Mouse (Mus musculus) lung, postnatal 0 days (tissue): ENCODE data around the gene Gm17617. TPM values are rescaled to one million over a fixed set of nuclear protein-coding genes. Genes with fewer than 3 reads are reported as not detected.

Experiments used
- ATAC-seq: fragments of 200-750 bp; cut with Nextera tagmentation; 2 replicates; pipeline ENCODE4 v1.8.0; 2017; ENCODE audit warnings: moderate library complexity
- DNase-seq: peaks from one replicate; pipeline ENCODE4 v3.0.0-alpha.2; 2016; ENCODE audit warnings: low spot score
- H3K27ac ChIP-seq: fragments of 300-500 bp; sonication (generic); 2 replicates; pipeline ENCODE4 v1.5.1; 2014; ENCODE audit warnings: antibody characterized with exemption, mild to moderate bottlenecking, low read length, mixed read lengths
- H3K27me3 ChIP-seq: fragments of 300-500 bp; sonication (generic); replicated peaks from 2 replicates; pipeline ENCODE4 v1.6.1; 2014; ENCODE audit warnings: low read length, mixed read lengths; ENCODE audit not compliant: insufficient read depth
- H3K36me3 ChIP-seq: fragments of 300-500 bp; sonication (generic); 2 replicates; pipeline ENCODE4 v1.6.1; 2014; ENCODE audit warnings: low read length, mixed read lengths; ENCODE audit not compliant: insufficient read depth
- H3K4me1 ChIP-seq: fragments of 300-500 bp; sonication (generic); 2 replicates; pipeline ENCODE4 v1.6.1; 2014; ENCODE audit warnings: antibody characterized with exemption, low read depth, low read length, mixed read lengths; ENCODE audit not compliant: insufficient read depth
- H3K4me2 ChIP-seq: fragments of 300-500 bp; sonication (generic); replicated peaks from 2 replicates; pipeline ENCODE4 v1.6.1; 2014; ENCODE audit warnings: low read depth, mild to moderate bottlenecking, low read length, moderate library complexity, mixed read lengths
- H3K4me3 ChIP-seq: fragments of 300-500 bp; sonication (generic); 2 replicates; pipeline ENCODE4 v1.5.1; 2014; ENCODE audit warnings: low read depth, low read length
- H3K9ac ChIP-seq: fragments of 300-500 bp; sonication (generic); replicated peaks from 2 replicates; pipeline ENCODE4 v1.6.1; 2014; ENCODE audit warnings: low read depth, mild to moderate bottlenecking
- H3K9me3 ChIP-seq: fragments of 300-500 bp; sonication (generic); 2 replicates; pipeline ENCODE4 v1.6.1; 2016; ENCODE audit warnings: low read length, mixed read lengths
- CTCF ChIP-seq: IDR thresholded peaks from 2 replicates; pipeline ENCODE4 v1.5.1; 2016; ENCODE audit warnings: antibody characterized with exemption, mild to moderate bottlenecking
- EP300 ChIP-seq: IDR thresholded peaks from 2 replicates; pipeline ENCODE4 v1.6.1; 2016; ENCODE audit warnings: antibody characterized with exemption, mild to moderate bottlenecking, control low read depth
- WGBS: fragments of 180-500 bp; shearing (Covaris S2); extraction: QIAGEN DNeasy Blood & Tissue Kit; methylation state at CpG from one replicate; pipeline ENCODE4 v1.1.7; 2014; 5-methylcytosine and 5-hydroxymethylcytosine counted together
- polyA plus RNA-seq: library from polyadenylated mRNA; unstranded; fragments of >200 nt; fragmentation: Nextera tagmentation; extraction: Ambion mirVana; gene quantifications from 2 replicates; pipeline ENCODE4 v1.2.1, GENCODE M21; 2015

Gene Gm17617
- not detected in 2 replicates for polyA plus RNA-seq

- 92% methylated on average over 2 of the region's 2 CpGs for WGBS
- ATAC-seq = no peak
These were observed at the start of gene Gm17617 for GRCm38 (mm10) chr13:55133448-55133847. Gene Gm17617, minus strand, starts transcription at chr13:55133548.

DNA sequence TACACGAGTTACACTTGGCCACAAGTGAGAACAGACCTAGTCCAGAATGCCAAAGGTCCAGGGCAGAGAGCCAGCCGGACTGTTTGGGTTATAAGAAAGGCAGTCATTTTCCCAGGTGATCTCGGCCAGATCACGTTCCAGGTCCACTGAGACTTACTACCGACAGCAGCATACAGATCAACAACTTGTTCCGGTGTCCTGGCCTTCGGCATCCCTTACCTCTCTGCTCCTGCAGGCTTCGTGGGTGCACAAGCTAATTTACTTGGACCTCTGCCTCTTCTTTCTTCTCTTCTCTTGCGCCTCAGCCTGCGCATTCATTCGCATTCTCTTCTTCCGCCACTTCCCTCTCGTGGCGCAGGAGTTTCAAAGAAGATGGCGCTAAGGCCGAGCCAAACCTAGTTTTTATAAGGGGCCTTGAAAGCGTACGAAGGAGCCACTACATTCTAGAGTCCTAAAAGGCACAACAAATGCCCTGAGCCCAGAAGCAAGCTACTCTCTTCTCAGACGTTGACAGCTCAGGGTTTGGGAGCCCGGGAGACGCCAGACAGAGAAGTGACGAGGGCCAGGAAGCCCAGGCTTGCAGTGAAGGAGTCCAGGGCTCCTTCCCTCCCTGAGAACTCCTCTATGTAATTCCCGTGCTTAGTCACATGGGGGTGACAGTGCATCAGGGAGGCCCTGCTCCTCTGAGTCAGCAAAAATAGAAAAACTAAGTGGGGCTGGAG is 49.0 kb upstream of the Gm17617 start:
- 3% methylated on average over 23 of the region's 23 CpGs for WGBS
- H3K36me3 ChIP-seq = no peaks in the 10 kb centered on the region
- TF ChIP-seq CTCF = peak; percentile 80
- TF ChIP-seq EP300 = peak; percentile 54; the same call in 1 of the 2 replicates

More at GRCm38 (mm10) chr13:55133448-55133847, at the start of gene Gm17617:
- H3K27ac ChIP-seq = no peak within 1 kb of the TSS
- H3K36me3 ChIP-seq = peaks cover 19% of the 10 kb centered on the region; the same call in 1 of the 2 replicates
- no peak within 1 kb of the TSS for H3K4me3 ChIP-seq
- H3K4me2 ChIP-seq = no peak within 1 kb of the TSS
- H3K27me3 ChIP-seq = no peaks in the 10 kb centered on the region
- no peak for DNase-seq
- H3K9me3 ChIP-seq = no peaks in the 10 kb centered on the region
- H3K4me1 ChIP-seq = no peaks in the 10 kb centered on the region
- TF ChIP-seq CTCF = no peak
- TF ChIP-seq EP300 = no peak
- H3K9ac ChIP-seq = no peak within 1 kb of the TSS

DNA sequence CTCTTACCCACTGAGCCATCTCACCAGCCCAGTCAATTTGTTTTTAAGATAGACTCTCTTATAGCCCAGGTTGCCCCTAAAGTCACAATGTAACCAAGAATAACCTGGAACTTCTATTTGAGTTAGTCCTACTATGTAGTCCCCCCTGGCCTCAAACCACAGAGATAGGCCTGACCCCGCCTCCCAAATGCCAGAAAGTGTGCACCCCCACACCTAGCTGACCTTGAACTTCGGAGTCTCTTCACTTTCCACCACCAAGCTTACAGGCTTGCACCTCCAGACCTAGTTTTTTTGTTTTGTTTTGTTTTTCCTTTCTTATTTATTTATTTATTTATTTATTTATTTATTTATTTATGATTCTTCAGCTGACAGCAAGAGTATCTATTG is 48.4 kb upstream of the Gm17617 start:
- H3K27me3 ChIP-seq = no peaks in the 10 kb centered on the region
- H3K36me3 ChIP-seq = no peaks in the 10 kb centered on the region
- 0 out of 2 replicates have a peak overlapping the region, but pooled peaks have one; percentile 96 for H3K27ac ChIP-seq
- H3K4me1 ChIP-seq = no peaks in the 10 kb centered on the region
- peak overlapping the region; percentile 43 for H3K9ac ChIP-seq
- H3K4me2 ChIP-seq = peak overlapping the region; percentile 55
- no peak for DNase-seq
- WGBS = 79% methylated on average over 2 of the region's 2 CpGs
- ATAC-seq = no peak
- no peak for TF ChIP-seq EP300
- TF ChIP-seq CTCF = no peak
- H3K4me3 ChIP-seq = peak overlapping the region; percentile 36; the same call in 1 of the 2 replicates
- no peaks in the 10 kb centered on the region for H3K9me3 ChIP-seq

More for the DNA sequence above, 49.0 kb upstream of the Gm17617 start:
- Histone ChIP-seq H3K4me2 (peak overlapping the region; percentile 55), H3K9me3 (no peaks in the 10 kb centered on the region), H3K4me3 (peak overlapping the region; percentile 36), H3K27me3 (no peaks in the 10 kb centered on the region), H3K27ac (peak overlapping the region; percentile 96), H3K4me1 (no peaks in the 10 kb centered on the region), H3K9ac (peak overlapping the region; percentile 43)
- ATAC-seq = peak; percentile 94
- DNase-seq = peak; percentile 96

DNA sequence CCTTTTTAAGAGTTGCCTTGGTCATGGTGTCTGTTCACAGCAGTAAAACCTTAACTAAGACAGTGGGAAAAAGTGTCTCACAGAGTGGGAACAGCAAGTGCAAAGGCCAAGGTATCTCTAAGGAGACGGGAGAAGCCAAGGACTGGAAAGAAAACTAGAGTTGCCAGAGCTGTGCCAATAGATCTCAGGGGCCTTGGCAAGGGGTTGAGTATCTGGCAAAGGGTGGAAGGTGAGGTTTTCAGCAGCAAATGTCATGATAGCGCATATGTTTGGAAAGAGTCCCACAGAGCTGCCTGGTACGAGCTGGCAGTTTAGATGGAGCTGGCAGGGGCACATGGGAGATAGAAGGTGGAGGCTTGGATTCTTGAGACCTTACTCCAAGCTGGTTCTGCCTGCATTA is 46.2 kb upstream of the Gm17617 start:
- WGBS = 92% methylated on average over 3 of the region's 3 CpGs
- no peak for TF ChIP-seq EP300
- no peak for TF ChIP-seq CTCF
- ATAC-seq = no peak
- no peaks in the 10 kb centered on the region for H3K9me3 ChIP-seq
- no peaks in the 10 kb centered on the region for H3K27me3 ChIP-seq
- no peak overlapping the region for H3K4me2 ChIP-seq
- H3K4me3 ChIP-seq = no peak overlapping the region
- no peaks in the 10 kb centered on the region for H3K4me1 ChIP-seq
- DNase-seq = no peak
- no peak overlapping the region for H3K9ac ChIP-seq
- H3K36me3 ChIP-seq = no peaks in the 10 kb centered on the region
- no peak overlapping the region for H3K27ac ChIP-seq

- DNase-seq (peak; percentile 80), ATAC-seq (peak; percentile 34)
- H3K9me3 ChIP-seq = no peaks in the 10 kb centered on the region
These were observed 45.2 kb upstream of the Gm17617 start for GRCm38 (mm10) chr13:55178556-55178955.

GRCm38 (mm10) chr13:55177903-55178496 is 44.7 kb upstream of the Gm17617 start:
- Histone ChIP-seq H3K27ac (no peak overlapping the region), H3K27me3 (no peaks in the 10 kb centered on the region), H3K9me3 (no peaks in the 10 kb centered on the region), H3K4me2 (no peak overlapping the region), H3K36me3 (no peaks in the 10 kb centered on the region), H3K4me3 (no peak overlapping the region), H3K4me1 (no peaks in the 10 kb centered on the region), H3K9ac (no peak overlapping the region)
- TF ChIP-seq CTCF = peak; percentile 66
- no peak for TF ChIP-seq EP300
- 60% methylated on average over 4 of the region's 4 CpGs for WGBS
- ATAC-seq (no peak), DNase-seq (no peak)

More at GRCm38 (mm10) chr13:55178556-55178955, 45.2 kb upstream of the Gm17617 start:
- no peak overlapping the region for H3K27ac ChIP-seq
- no peak overlapping the region for H3K4me3 ChIP-seq
- no peaks in the 10 kb centered on the region for H3K36me3 ChIP-seq
- no peak overlapping the region for H3K9ac ChIP-seq
- H3K4me1 ChIP-seq = no peaks in the 10 kb centered on the region
- H3K27me3 ChIP-seq = no peaks in the 10 kb centered on the region
- no peak overlapping the region for H3K4me2 ChIP-seq
- 34% methylated on average over 2 of the region's 2 CpGs for WGBS
- no peak for TF ChIP-seq EP300
- peak; percentile 92 for TF ChIP-seq CTCF
